Mouse (Mus musculus): ENCODE measurements around the gene Dbh. TPM values are rescaled to one million over a fixed set of nuclear protein-coding genes. Genes with fewer than 3 reads are reported as not detected.

Gene Dbh
- total and polyA plus RNA-seq, 3 experiments: not detected

DNA sequence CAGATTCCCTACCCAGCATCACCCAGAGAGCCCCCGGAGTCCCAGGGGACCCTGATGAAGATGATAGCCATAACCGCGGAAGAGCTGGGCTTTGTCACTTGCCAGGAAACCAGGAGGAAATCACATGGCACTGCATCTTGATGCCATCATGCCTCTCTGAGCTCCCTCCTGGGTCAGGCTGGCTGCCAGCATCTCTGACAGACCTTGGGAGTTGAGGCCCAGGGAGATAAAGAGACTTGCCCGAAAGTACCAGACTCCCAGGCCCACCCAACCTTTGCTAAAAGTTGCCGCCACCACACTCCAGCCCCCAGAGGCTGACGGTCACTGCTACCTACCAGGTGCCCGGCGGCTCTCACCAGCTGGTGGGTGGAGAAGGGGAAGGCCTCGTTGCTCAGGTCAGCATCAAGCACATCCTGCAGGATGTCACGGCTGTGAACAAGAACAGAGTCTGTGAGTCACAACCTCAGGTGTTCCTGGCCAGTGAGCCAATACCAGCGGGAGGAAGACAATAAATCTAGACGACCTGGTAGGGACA, 45.7 kb downstream of the Dbh start:
- no peak overlapping the region for H3K9ac ChIP-seq (ENCODE audit: control insufficient read depth, low read depth, low read length, poor library complexity, severe bottlenecking)
- no peak overlapping the region for H3K4me3 ChIP-seq (ENCODE audit: control insufficient read depth in 1 of 2, insufficient read depth in 1 of 2, low read depth in 2 of 2, low read length in 2 of 2)
- H3K36me3 ChIP-seq (ENCODE audit: control insufficient read depth in 1 of 2, insufficient read depth in 2 of 2, low read length in 2 of 2): no peaks in the 10 kb centered on the region
- no peaks in the 10 kb centered on the region for H3K27me3 ChIP-seq (ENCODE audit: control insufficient read depth in 1 of 2, insufficient read depth in 2 of 2, low read length in 2 of 2)
- no peak for TF ChIP-seq GABPA (IDR thresholded peaks at IDR 0.05; ENCODE audit: low read depth, low read length)
- TF ChIP-seq KAT2A (conservative IDR thresholded peaks at IDR 0.05; ENCODE audit: low read depth, low read length): no peak
- no peak for TF ChIP-seq MAFK (IDR thresholded peaks at IDR 0.05; ENCODE audit: borderline replicate concordance, low read depth, low read length)
- TF ChIP-seq JUND (IDR thresholded peaks at IDR 0.05; ENCODE audit: low read depth, low read length): no peak
- no peak for TF ChIP-seq ELF1 (IDR thresholded peaks at IDR 0.05; ENCODE audit: low read depth, low read length)
- no peak for TF ChIP-seq TAL1 (IDR thresholded peaks at IDR 0.05; ENCODE audit: low read length)
- no peak for TF ChIP-seq RCOR1 (IDR thresholded peaks at IDR 0.05; ENCODE audit: low read depth, low read length)
- no peak for TF ChIP-seq ETS1 (IDR thresholded peaks at IDR 0.05; ENCODE audit: low read depth, low read length)
- no peak for TF ChIP-seq MXI1 (IDR thresholded peaks at IDR 0.05; ENCODE audit: low read depth, low read length)
- TF ChIP-seq TCF12 (IDR thresholded peaks at IDR 0.05; ENCODE audit: low read depth, low read length): no peak
- no peak for TF ChIP-seq POLR2A (IDR thresholded peaks at IDR 0.05; ENCODE audit: control insufficient read depth in 1 of 2, insufficient read depth in 1 of 2, low read depth in 1 of 2, low read length in 2 of 2, poor library complexity in 1 of 2)
- no peak for TF ChIP-seq ZNF384 (IDR thresholded peaks at IDR 0.05; ENCODE audit: low read depth, low read length)
- no peak for TF ChIP-seq USF2 (IDR thresholded peaks at IDR 0.05; ENCODE audit: borderline replicate concordance in 1 of 2, insufficient read depth in 1 of 2, low read depth in 1 of 2, low read length in 2 of 2)
- no peaks in the 10 kb centered on the region for H3K4me1 ChIP-seq (ENCODE audit: control insufficient read depth in 1 of 2, insufficient read depth in 2 of 2, low read length in 2 of 2)
- no peak for DNase-seq (ENCODE audit: low read depth, low spot score)
- H3K9me3 ChIP-seq (replicated peaks; ENCODE audit: insufficient read depth, low read length): no peaks in the 10 kb centered on the region
- H3K27ac ChIP-seq (ENCODE audit: control insufficient read depth, low read depth, low read length): no peak overlapping the region
- H3K79me2 ChIP-seq (ENCODE audit: control insufficient read depth, insufficient read depth, low read length, poor library complexity): no peaks in the 10 kb centered on the region

DNA sequence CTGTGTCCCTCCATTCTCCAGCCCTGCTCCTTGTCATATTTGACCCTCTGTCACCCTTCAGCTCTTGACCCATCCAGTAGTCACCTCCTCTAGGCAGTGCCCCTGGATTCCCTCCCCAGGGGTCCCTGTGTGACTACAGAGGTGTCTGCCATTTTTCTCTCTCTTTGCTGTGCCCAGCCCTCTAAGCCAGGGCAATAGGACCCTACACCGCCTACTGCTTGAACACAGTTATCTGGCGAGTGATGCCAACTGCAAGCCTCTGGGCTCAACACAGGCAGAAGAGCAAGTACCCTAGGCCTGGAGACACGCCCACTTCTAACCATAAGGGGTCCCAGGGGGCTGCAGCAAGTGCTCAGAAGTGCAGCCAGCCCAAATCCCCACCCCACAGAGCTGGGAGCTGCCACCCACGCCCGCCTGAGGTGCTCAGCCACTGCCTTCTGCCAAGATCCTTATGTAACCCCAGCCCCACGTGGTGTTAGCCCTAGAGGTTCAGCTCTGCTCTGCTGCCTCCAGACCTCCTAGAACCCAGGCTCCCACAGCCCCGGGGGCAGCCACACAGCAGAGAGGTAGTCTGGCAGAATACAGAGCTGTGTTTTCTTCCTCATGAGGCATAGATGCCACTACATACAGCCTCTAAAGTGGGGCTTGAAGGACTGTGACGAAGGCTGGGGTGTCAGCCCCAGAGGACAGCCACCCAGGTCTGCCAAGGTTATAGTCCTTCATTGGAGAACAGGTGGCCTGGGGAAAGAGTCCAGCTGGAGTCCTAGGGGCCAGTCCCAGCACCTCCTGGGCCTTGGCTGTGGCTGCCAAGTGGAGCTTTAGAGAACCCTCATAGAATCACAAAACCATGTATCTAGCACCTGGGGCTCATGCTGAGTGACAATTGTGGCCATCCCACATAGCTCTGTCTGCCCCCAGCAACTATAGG, 47.2 kb downstream of the Dbh start:
- Histone ChIP-seq H3K27me3 (ENCODE audit: control insufficient read depth in 1 of 2, insufficient read depth in 2 of 2, low read length in 2 of 2) (no peaks in the 10 kb centered on the region), H3K4me1 (ENCODE audit: control insufficient read depth in 1 of 2, insufficient read depth in 2 of 2, low read length in 2 of 2) (no peaks in the 10 kb centered on the region), H3K36me3 (ENCODE audit: control insufficient read depth in 1 of 2, insufficient read depth in 2 of 2, low read length in 2 of 2) (no peaks in the 10 kb centered on the region), H3K4me3 (ENCODE audit: control insufficient read depth in 1 of 2, insufficient read depth in 1 of 2, low read depth in 2 of 2, low read length in 2 of 2) (no peak overlapping the region), H3K9ac (ENCODE audit: control insufficient read depth, low read depth, low read length, poor library complexity, severe bottlenecking) (no peak overlapping the region), H3K9me3 (replicated peaks; ENCODE audit: insufficient read depth, low read length) (no peaks in the 10 kb centered on the region), H3K27ac (ENCODE audit: control insufficient read depth, low read depth, low read length) (no peak overlapping the region), H3K79me2 (ENCODE audit: control insufficient read depth, insufficient read depth, low read length, poor library complexity) (no peaks in the 10 kb centered on the region)
- DNase-seq (ENCODE audit: low read depth, low spot score): no peak
- TF ChIP-seq POLR2AphosphoS5 (IDR thresholded peaks at IDR 0.05; ENCODE audit: borderline replicate concordance, low read depth, low read length): no peak
- TF ChIP-seq ZMIZ1 (IDR thresholded peaks at IDR 0.05; ENCODE audit: low read depth, low read length): no peak
- no peak for TF ChIP-seq BHLHE40 (IDR thresholded peaks at IDR 0.05; ENCODE audit: borderline replicate concordance, low read depth, low read length)
- TF ChIP-seq ZNF384 (IDR thresholded peaks at IDR 0.05; ENCODE audit: low read depth, low read length): no peak
- no peak for TF ChIP-seq HCFC1 (IDR thresholded peaks at IDR 0.05; ENCODE audit: low read depth, low read length)
- no peak for TF ChIP-seq ELF1 (IDR thresholded peaks at IDR 0.05; ENCODE audit: low read depth, low read length)
- no peak for TF ChIP-seq MAZ (IDR thresholded peaks at IDR 0.05; ENCODE audit: low read depth, low read length)
- TF ChIP-seq USF2 (IDR thresholded peaks at IDR 0.05; ENCODE audit: borderline replicate concordance in 1 of 2, insufficient read depth in 1 of 2, low read depth in 1 of 2, low read length in 2 of 2): no peak
- no peak for TF ChIP-seq TCF12 (IDR thresholded peaks at IDR 0.05; ENCODE audit: low read depth, low read length)

Measured in MEL (cell line).